Mouse (Mus musculus) spleen, postnatal 36 days (tissue): ENCODE data around the gene Renbp.

ENCODE experiments used
- DNase-seq, 2 experiments: peaks; one replicate each; pipeline ENCODE4 v3.0.0; 2022; ENCODE audit warnings: low spot score in 2 of 2, mixed read lengths in 1 of 2

Renbp gene

DNA sequence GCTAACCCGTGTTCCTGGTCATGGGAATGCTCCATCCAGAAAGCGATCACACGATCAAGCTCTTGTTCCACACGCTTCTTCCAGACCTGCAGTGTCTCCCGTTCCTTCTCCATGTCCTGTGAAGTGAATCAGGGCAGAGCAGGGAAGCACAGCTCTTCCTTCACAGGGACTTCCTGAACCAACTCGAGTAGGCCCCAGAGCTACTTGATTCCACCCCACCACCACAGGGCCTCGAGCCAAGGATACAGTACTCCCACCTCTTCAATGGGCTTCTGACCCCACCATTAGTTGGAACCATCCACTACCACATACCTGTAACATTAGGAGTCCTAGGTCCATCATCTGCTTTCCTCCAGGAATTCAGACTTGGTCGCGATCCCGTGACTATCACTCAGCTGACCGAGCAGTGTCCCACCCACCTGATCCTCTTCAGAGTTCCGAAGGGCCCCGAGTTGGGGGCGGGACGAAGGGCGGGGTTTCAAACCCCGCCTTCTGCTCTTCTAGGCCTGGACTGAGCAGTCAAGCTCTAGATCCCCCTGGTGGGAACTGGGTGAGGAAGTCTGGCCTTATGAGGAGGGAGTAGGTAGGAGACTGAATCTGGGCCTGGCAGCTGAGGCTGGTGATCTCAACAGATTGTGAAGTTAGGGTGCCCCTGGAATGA, at the start of gene Renbp:
Gene Renbp, minus strand, starts transcription at position 449 of the 661 bp plus-strand sequence.
- peak; percentile 67 to 75 for DNase-seq

DNA sequence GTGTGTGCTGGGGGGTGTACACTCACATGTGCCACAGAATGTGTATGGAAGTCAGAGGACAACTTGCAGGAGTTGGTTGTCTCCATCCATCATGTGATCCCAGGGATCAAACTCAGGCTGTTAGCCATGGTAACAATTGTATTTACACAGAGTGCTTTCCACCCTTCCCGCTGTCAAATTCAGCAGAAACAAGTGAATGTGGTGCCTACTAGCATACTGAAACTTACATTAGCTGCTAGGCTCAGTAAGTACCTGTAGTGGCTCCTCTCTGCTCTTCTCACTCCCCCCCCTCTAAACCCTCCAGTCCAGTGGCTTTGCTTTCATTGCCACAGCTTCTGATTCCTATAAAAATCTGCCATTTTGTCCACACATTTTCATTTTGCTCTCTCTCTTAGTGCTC, 47.1 kb upstream of the Renbp start:
- DNase-seq: no peak

DNA sequence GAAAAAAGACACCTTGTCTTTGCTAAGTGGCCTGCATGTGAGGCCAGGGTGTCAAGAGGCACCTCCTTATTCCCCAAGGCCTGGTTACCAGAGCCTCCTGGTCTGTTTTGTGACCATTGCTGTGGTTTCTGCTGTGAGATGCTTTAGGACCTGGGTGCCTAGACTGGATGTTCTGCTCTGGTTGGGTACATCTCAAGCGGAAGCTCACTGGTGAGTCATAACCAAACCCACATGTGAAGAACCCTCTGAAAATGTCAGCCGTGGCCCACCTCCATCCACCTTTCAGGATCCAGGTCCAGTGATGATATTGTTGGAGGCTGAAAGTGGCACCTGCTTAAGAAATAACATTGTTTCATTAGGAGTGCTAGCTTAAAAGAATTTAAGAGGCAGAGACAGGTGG, 45.6 kb upstream of the Renbp start:
- DNase-seq: no peak

DNA sequence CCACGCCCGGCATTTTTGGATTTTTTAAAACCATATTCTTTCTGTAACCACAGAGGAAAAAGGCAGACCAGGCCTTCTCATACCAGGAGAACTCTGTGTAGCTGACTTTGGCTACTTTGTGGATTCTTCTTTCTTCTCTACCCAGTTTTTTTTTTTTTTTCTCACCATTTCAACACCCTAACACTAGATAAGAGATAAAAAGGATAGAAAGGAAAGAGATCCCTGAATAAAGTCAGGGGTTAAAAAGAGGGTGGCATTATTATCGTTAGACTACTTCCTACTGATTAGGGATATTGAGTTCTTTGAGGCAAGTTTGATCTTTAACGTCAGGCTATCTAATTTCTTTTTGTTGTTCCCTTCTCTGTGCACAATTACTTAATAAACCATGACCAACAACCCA, 42.1 kb upstream of the Renbp start:
- no peak for DNase-seq

DNA sequence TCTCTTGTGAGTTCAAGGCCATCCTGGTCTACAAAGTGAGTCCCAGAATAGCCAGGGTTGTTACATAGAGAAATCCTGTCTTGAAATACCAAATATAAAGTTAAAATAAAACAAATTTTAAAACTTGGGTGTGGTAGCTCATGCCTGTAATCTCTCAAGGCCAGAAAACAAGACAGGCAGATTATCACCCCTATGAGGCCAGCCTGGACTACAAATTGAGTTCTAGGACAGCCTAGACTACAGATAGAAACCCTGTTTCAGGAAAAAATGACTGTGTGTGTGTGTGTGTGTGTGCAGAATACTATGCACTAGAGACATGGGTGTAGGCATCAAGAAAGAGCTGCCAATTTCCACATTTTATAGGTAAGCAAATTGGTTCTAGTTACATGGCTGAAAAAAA, 40.1 kb upstream of the Renbp start:
- peak in 1 of 2 experiments; percentile 34 for DNase-seq

DNA sequence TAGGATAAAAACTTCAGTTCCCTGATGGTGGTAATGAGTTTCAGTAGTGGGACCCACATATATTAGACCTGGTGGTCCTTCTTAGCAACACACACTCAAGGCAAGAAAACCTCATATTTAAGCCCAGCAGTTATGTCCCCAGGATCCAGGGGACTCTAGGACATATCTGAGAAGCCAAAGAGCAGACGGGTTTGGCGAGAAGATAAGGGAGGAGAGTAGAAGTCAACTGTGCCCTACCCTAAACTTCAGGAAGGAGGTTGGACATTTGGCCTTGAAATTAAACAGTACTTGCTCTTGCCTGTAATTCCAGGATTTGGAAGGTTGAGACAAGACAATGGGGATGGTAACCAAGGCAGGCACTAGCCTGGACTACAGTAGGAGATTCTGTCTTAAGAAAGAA, 39.1 kb upstream of the Renbp start:
- DNase-seq: peak in 1 of 2 experiments; percentile 48

DNA sequence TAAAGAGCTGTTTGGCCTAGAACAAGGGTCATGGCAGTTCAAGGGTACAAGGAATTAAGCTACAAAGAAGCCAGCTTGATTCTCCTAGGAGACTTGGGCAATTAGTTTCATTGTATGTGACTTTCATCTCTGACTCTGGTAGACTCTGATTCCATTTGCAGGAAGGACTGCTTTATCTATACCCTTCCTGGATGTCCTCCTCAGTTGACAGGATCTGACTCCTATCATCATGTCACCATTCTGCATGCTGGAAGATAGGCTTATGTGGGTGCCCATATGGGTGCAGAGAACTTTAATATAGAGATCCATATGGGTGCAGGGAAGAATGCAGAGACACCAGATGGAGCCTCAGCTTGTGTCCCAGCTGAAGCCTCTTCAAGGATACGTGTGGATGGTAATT, 38.5 kb upstream of the Renbp start:
- no peak for DNase-seq

DNA sequence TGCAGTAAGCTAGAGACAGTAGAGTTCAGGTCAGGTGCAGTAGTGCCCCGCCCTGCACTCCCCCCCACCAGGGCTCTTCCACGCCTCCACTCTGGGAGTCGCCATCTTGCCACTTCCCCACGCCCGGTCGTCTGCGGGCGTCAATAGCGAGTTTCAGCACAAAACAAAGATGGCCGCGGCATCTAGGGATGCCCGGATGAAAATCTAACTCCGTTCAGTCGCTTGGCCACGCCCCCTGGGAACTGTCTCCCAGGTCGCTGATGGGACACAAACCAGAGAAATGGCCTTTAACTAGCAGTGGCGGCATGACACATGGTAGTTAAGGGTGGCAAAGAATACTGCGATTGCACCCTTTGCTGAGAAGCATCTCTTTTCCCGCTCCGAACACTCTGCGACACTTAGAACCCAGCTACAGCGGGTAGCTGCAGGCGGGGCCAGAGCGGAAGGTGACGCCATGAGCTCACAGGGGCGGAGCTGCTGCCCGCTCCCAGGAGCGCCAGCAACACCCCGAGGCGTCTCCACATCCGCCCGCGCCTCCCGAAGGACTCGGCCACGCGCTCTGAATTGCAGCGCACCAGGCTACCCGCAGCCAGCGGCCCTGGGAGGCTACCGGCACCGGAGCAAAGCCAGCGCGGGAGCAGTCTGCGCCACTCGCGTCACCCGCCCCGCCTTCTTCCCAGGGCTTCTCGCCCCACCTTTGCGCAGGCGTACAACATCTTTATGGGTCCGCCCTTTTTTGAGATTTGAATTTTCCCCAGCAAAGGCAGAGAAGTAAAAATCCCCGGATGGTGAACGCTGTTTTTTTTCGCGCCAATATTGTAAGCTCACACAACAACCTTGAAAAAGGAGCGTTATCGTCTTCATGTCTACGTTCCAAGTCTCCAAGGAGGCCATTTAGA, 36.8 kb upstream of the Renbp start:
- DNase-seq: peak; percentile 82 to 87

DNA sequence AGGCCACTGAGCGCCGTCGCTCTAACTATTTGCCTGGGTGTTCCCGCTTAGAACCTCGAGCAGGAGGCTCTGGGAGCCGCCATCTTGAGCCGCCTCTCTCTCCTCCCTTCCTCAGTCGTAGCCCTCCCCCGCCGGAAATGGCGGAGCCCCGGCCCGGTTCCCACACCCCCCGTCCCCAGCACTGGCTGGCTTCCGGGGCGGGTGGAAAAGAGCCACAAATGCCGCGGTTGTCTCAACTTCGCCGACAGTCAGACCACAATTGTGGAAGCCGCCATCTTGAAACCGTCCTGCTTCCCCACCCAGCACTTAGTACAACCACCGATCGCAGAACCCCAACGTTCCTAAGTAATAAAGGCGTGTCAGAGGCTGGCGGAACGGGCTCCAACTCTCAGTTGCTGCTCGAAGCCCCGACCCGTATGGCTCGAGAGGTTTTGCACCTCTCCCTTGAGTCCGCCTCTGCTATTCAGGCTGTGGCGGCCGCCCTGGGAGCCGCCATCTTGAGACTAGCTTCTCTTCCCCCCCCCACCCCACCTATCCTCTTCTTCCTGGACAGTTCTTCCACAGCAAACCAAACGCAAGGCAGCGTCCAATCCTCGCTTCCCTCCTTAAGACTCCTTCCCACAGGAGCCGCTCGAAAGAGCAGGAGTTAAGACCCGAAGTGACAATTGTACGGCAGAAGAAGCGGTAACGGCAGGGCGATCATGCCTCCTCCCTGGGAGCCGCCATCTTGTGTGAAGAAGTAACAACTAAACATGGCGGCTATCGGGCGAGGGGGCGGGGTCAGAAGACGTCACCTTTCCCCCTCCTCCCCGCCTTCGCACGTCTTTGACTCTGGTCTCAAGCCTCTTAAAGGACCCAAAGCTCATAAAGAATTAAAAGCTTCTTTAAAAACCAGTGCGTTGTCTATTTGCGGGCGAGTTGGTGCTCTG, 35.9 kb upstream of the Renbp start, which contains the start of gene Hcfc1:
Gene Hcfc1, minus strand, starts transcription at position 110 of the 929 bp plus-strand sequence.
- peak; percentile 89 to 90 for DNase-seq

DNA sequence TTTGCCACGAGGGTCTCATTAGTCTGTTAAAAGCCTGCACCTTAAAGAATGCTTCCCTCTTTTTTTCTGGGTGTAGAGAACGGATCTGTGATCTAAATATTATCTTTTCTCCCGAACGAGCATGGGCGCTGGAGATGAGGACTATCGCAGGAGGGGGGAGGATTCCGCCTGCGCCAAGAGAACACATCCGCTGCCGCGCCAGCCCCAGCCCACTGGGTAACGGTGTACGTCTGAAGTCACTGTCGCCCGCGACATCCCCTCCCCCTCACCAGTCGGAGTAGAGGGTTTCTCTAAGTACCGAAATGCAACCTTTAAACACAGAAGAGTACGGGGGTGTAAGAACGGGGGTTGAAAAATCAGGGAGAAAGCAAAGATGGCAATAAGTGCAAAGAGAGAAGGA, 34.7 kb upstream of the Renbp start:
- peak; percentile 61 to 68 for DNase-seq

DNA sequence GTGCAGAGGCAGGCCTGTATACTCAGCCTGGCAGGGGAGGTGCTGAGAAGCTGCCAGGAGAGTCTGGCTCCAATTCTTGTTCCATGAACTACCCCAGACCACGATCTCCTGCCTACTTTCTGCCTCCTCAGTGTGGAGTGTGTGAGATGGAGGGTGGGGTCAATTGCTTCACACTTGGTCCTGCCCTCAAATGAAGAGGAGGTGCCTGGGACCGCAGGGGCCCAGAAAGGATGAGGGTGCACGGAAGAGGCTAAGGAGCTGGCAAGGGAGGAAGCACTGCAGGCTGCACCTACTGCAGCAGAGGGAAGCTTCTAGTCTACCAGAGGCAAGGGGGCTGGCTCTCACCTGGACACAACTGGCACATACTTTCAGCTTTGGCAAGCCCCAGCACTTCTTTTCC, 33.7 kb upstream of the Renbp start:
- DNase-seq: peak; percentile 31 to 43

DNA sequence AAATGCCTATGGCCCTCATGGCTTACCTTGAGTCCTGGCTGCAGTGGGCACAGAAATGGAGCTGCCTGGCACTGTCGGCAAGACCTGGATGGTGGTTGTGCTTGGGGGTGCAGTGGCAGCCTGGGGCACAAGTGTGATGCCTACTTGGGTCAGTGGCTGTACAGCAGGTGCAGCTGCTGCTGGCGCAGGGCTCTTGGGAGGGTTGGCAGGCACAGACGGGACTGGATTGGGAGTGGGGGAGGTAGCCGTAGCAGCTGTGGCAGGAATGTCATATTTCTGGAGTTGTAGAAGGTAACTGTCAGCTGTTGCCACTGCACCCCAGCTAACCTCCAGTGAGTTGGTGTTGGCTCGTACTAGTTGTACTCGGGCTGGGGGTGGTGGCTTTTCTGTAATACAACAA, 24.3 kb upstream of the Renbp start:
- no peak for DNase-seq

DNA sequence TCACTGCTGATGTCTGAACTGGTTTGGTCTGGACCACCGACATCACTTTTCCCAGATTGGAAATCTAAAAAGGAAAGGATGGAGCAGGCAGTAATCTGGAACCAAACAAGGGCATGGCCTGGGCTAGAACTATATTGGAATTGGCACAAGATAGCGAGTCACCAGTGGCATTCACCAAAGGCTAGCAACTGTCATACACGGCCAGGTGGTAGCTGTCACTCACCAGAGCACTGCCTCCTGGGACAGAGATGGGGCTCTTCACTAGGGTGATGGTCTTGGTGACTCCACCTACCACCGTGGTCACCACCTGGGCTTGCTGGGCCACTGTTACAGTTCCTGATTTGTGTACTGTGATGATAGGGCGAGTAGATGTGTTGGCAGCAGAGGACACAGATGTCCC, 22.0 kb upstream of the Renbp start:
- DNase-seq: no peak

DNA sequence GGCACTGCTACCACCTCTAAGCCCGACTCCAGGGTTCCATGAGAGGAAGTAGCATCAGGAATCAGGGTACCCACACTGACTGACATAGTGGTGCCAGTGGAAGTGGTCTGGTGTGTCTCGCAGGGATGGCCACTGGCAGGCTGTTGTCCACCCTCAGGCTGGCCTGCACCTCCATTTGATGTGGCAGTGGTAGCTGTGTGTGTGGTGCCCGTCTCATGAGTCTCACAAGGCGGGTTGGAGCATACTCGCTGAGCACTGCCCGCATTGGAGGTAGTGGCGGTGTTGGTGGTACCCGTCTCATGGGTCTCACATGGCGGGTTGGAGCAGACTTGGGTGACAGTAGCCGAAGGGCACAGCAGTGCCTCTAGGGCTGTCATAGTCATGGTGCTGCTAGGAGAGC, 18.7 kb upstream of the Renbp start:
- DNase-seq: no peak

DNA sequence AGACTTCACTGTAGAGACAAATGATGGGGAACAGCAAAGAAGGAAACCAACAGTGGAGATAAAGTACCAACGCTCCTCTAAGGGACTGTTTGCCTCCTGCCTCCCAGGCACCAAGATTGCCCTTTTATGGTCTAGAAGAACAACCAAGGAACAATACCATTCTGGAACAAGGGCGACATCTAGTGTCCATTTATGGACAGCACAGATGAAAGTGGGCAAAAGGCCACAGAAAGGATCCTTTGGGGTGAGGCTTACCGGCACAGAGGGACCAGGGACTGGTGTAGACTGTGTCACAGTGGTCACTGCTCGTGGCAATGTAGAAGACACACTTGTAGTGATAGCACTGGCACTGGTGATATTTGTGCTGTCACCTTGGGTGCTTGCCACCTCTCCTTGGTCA, 18.0 kb upstream of the Renbp start:
- DNase-seq: peak; percentile 42 to 61

DNA sequence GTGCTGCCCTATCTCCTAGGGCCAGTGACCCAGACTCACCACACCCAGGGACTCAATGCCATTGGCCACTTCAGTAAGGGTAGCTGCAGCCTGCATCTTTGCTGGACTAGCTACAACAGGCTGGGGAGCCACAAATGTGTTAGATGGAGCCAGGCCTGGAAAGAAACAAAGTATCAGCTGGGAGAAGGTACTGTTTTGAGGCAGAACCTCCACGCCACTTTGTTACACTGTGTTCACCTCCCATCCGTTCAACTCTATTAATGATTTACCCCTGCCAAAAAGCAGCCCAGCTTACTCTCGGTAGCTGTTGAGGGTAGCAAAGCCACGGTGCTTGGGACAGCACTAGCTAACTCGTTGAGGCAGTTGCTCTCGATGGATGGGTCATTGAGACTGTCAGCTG, 16.2 kb upstream of the Renbp start:
- no peak for DNase-seq

DNA sequence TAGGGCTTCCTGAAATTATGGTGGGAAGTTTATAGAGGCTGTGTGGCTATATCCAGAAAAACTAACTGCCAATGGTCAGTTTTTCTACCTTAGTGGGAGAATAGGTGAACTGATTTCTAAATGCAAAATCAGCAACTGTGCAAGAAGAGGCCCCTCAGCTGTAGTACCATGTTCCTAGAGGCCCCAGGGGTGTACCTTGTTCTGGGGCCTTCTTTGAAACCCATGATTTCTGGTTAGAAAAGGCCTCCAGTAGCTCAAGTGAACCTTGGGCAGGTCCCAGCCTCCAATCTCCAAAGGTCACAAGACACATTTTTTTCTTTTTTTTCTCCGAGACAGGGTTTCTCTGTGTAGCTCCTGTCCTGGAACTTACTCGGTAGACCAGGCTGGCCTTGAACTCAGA, 11.6 kb upstream of the Renbp start:
- no peak for DNase-seq

DNA sequence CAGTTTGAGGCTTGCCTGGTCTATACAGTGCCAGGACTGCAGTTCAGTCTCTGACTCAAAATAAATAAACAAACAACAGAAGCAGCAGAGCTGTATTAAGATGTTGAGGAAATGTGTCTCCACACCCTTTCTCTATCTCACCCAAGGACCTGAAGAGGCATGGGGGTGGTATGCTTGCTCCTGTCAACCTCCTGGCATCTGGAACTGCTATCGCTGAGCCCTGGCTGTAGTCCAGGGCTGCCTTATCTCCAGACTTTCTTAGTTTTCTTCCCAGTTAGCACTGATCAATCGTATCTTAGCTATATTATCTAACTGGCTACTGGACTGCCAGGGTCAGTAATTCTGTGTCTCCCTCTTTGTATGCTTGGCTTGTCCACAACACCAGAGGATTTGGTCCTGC, 11.2 kb upstream of the Renbp start:
- DNase-seq: no peak

DNA sequence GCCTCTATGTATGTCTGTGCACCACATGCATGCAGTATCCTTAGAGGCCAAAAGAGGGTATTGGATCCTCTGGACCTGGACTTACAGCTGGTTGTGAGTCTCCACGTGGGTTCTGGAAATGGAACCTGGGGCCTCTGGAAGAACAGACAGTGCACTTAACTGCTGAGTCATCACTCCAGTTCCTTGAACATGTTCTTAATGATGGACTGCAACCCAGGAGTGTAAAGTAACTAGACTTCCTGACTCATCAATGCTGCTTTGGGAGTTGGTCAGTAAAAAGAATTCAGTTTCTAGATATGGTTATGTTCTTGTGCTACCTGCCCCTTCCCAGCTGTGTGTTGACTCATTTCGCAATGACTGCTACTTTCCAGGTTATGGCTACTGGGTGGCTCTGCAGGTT, 1.2 kb upstream of the Renbp start:
- no peak for DNase-seq

DNA sequence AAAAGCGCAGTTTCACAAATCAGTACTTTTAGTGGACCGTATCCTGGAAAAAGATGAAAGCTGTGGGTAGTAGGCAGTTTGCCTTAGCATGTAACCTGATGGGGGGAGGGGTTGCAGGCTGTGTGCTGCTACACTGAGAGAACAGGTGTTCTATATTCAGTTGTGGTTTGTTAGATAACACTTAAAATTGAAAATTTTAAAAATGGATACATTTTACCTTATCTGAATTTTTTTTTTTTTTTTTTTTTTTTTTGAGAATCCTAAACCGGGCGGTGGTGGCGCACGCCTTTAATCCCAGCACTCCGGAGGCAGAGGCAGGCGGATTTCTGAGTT, 8.1 kb downstream of the Renbp start:
- no peak for DNase-seq

DNA sequence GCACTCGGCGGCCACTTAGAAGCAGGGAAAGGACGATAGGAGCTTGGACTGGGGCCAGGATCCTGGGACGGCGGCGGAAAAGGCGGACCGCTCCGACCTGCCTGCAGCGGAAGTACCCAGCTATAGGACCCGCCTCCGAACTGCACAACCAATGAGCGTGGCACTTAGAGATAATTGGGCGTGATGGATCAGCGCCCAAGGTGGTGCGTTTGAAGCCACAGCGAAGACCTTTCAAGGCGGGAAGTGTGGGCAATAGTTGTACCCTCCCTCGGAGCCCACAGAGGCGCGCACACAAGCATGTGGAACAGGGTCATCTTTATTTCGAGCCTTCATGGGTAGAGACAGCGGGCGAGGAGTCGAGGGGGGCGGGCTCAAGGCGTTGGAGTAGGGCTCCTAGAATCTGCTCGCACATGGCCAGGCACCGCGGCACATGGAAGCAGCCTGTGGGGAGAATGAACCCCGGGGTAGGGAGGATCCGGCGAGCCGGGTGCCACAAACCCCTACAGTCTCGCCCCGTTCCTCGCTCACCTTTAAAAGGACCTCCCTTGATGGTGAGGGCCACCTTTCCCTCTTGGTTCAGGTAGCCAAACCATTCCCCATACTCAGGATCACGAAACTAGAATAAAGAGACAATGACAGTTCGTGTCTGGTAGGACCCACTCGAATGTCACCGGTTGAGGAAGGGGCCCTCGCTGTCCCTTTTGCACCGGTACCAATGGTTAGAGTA, 8.7 kb downstream of the Renbp start, which contains the start of the genes Arhgap4 and Naa10:
Gene Arhgap4, minus strand, starts transcription at position 48 of the 727 bp plus-strand sequence.
Gene Naa10, minus strand, starts transcription at position 122 of the 727 bp plus-strand sequence.
- peak; percentile 82 to 84 for DNase-seq
